Mouse (Mus musculus): Measurements from ENCODE around the gene Nav2.

DNA sequence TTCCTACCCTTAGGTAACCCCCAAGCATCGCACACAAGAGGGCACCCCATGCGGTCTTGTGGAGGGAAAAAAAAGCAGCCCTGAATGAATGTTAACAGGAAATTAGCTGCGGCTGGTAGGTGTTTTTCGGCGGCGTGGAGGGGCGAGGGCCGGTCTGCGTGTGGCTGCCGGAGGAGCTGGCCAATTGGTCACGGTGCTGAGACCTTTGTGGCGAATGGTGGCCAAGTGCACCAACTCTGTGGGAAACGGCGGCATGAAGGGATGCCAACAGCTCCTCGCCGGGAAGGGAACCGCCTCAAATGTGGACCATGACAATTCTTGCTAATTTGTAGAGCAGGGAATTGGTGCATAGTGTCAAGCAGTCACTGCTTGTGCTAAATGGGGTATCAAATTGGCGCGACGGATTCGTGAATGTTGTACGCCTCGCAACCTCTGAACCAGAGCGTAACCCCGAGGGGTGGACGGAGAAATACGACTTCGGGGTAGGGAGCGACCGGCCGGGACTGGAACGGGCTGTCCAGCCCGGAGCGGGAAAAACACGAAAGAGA, 726.6 kb downstream of the Nav2 start:
- TF ChIP-seq CTCF (IDR thresholded peaks at IDR 0.05; ENCODE audit: low read depth, low read length) (no peak), EP300 (IDR thresholded peaks at IDR 0.05; ENCODE audit: insufficient read depth, low read depth, low read length) (no peak), POLR2A (IDR thresholded peaks at IDR 0.05; ENCODE audit: insufficient read depth, low read length) (no peak)

Data from ES-Bruce4 (cell line).